Mouse (Mus musculus): ENCODE measurements around the gene Pde4b.

DNA sequence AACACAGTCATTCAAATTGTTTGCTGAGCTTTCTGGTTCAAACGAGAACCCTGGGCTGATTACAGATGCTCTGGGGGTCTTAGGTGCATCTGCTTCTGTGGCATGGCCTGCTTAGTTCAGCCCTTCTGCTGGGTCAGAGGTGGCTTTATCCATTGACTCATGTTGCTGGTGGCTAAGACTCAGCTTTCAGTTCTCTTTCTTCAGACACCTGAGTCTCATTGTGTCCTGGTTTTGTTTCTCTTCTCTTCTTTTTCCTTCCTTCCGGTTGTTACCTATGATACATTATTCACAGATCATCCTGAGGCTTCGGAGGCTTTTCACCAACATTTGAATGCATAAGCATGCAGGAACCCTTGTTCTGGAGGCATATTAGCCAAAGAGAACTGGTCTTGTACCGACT, 51.0 kb downstream of the Pde4b start:
- TF ChIP-seq ZNF384 (IDR thresholded peaks at IDR 0.05; ENCODE audit: low read depth, low read length) (no peak), MAFK (IDR thresholded peaks at IDR 0.05; ENCODE audit: insufficient read depth, low read depth, low read length) (no peak), CHD2 (IDR thresholded peaks at IDR 0.05; ENCODE audit: low read depth, low read length) (no peak), ZC3H11A (IDR thresholded peaks at IDR 0.05; ENCODE audit: borderline replicate concordance, low read depth, low read length) (no peak)
